Mouse (Mus musculus): Measurements from ENCODE around the gene Oas1g.

GRCm38 (mm10) chr5:120833335-120834280 lies 53.8 kb downstream of the Oas1g start:
- no peak for TF ChIP-seq POLR2A (IDR thresholded peaks at IDR 0.05; ENCODE audit: low read depth, low read length)
- TF ChIP-seq CTCF (IDR thresholded peaks at IDR 0.05; ENCODE audit: extremely low read depth, insufficient read depth, insufficient read length, insufficient replicate concordance): no peak

Measured in spleen, adult 2 months (tissue).